Mouse (Mus musculus) spleen, postnatal 4 days (tissue): ENCODE measurements around the gene Plau.

Experiments
- DNase-seq, 2 experiments: peaks; one replicate each; pipeline ENCODE4 v3.0.0; 2022; ENCODE audit warnings: low spot score in 2 of 2

The Plau gene

GRCm38 (mm10) chr14:20836171-20836904, at the start of gene Plau:
TSS of gene Plau (plus strand) at chr14:20836660.
- DNase-seq, result peak; percentile 53 to 77

GRCm38 (mm10) chr14:20788151-20788550, 48.3 kb upstream of the Plau start:
- no peak for DNase-seq

GRCm38 (mm10) chr14:20789593-20789992, 46.9 kb upstream of the Plau start:
- DNase-seq, result no peak

- DNase-seq, result no peak
These were observed 46.0 kb upstream of the Plau start for GRCm38 (mm10) chr14:20790445-20790844.

- DNase-seq, result no peak
These were observed 45.5 kb upstream of the Plau start for GRCm38 (mm10) chr14:20790996-20791395.

GRCm38 (mm10) chr14:20791511-20792242, 44.8 kb upstream of the Plau start:
- no peak for DNase-seq

- DNase-seq, result no peak
These were observed 44.1 kb upstream of the Plau start for GRCm38 (mm10) chr14:20792243-20792921.

- peak; percentile 41 to 75 for DNase-seq
These were observed 43.3 kb upstream of the Plau start for GRCm38 (mm10) chr14:20792922-20793757.

- peak; percentile 83 to 92 for DNase-seq
These were observed 42.5 kb upstream of the Plau start, which contains the start of gene Camk2g for GRCm38 (mm10) chr14:20793758-20794531. TSS of gene Camk2g (minus strand) at chr14:20794088.

GRCm38 (mm10) chr14:20794589-20794988, 41.9 kb upstream of the Plau start:
- no peak for DNase-seq

- DNase-seq, result no peak
These were observed 40.9 kb upstream of the Plau start for GRCm38 (mm10) chr14:20795423-20796152.

GRCm38 (mm10) chr14:20796170-20796569, 40.3 kb upstream of the Plau start:
- no peak for DNase-seq

- DNase-seq, result no peak
These were observed 39.8 kb upstream of the Plau start for GRCm38 (mm10) chr14:20796643-20797042.

- DNase-seq, result no peak
These were observed 38.2 kb upstream of the Plau start for GRCm38 (mm10) chr14:20798300-20798699.

GRCm38 (mm10) chr14:20798761-20799160, 37.7 kb upstream of the Plau start:
- peak; percentile 87 to 98 for DNase-seq

GRCm38 (mm10) chr14:20802926-20803605, 33.4 kb upstream of the Plau start:
- DNase-seq, result no peak

GRCm38 (mm10) chr14:20803606-20803938, 32.9 kb upstream of the Plau start:
- DNase-seq, result peak; percentile 69 to 88

GRCm38 (mm10) chr14:20804481-20804880, 32.0 kb upstream of the Plau start:
- no peak for DNase-seq

- DNase-seq, result no peak
These were observed 31.3 kb upstream of the Plau start for GRCm38 (mm10) chr14:20804964-20805672.
